ENCODE assay signal across 19 mouse cellular contexts in genomic region chr5:139602860-139603259, GRCm38 (mm10). TPM values are rescaled to one million over a fixed set of nuclear protein-coding genes. Genes with fewer than 3 reads are reported as not detected.
DNase-seq lines count a peak whose midpoint lies in the region; ATAC-seq lines count a peak whose summit lies in the region.
"Had no signal": no experiment of that assay in that cellular context is flagged by ENCODE, and none has a peak within 500 bp of the region (broad histone marks: within the 10 kb centered on the region; RNA-seq: fewer than 3 reads in every experiment).

No protein-coding gene starts in this region.

- peaks cover 78% of the 10 kb centered on the region for H3K27me3 ChIP-seq in kidney, embryonic 15.5 days

- DNase-seq in cerebellum, adult 9-10 months = peak; percentile 59
- no peak for DNase-seq in cerebellum, postnatal 4 days (ENCODE audit: low spot score in 2 of 2)
- peak; percentile 53 to 56 for DNase-seq in cerebellum, postnatal 10 days
- no peak for DNase-seq in cerebellum, adult 8-10 months
- DNase-seq in kidney, postnatal 4 days = no peak
- peak; percentile 54 to 65 for DNase-seq in cerebellum, postnatal 25 days
- DNase-seq: adrenal gland, adult 2 months; adrenal gland, postnatal 10 days; adrenal gland, postnatal 25 days had no signal

- H3K4me1 ChIP-seq in kidney, embryonic 15.5 days = peaks cover 51% of the 10 kb centered on the region

- peak overlapping the region; percentile 71; the same call in 1 of the 2 replicates for H3K27ac ChIP-seq in kidney, embryonic 15.5 days
- H3K27ac ChIP-seq: embryonic facial prominence, embryonic 13.5 days; embryonic facial prominence, embryonic 15.5 days; forebrain, embryonic 10.5 days; forebrain, embryonic 12.5 days had no signal

- no peak overlapping the region for H3K9ac ChIP-seq in kidney, embryonic 15.5 days
- H3K9ac ChIP-seq: embryonic facial prominence, embryonic 13.5 days; embryonic facial prominence, embryonic 15.5 days; forebrain, embryonic 12.5 days had no signal

- ATAC-seq in kidney, embryonic 15.5 days (replicated peaks; ENCODE audit: low FRiP score) = no peak
- no peak for ATAC-seq in frontal cortex, adult (ENCODE audit: low TSS enrichment)
- ATAC-seq: forebrain, embryonic 14.5 days; forebrain, embryonic 16.5 days had no signal

- no peak overlapping the region for H3K4me2 ChIP-seq in kidney, embryonic 15.5 days
- H3K4me2 ChIP-seq: embryonic facial prominence, embryonic 13.5 days; embryonic facial prominence, embryonic 15.5 days; forebrain, embryonic 12.5 days had no signal

- no peak overlapping the region for H3K4me3 ChIP-seq in kidney, embryonic 15.5 days (replicated peaks)
- H3K4me3 ChIP-seq: embryonic facial prominence, embryonic 13.5 days; embryonic facial prominence, embryonic 15.5 days; erythroblast, embryonic 14.5 days; forebrain, embryonic 10.5 days; forebrain, embryonic 12.5 days had no signal

- no peaks in the 10 kb centered on the region for H3K36me3 ChIP-seq in kidney, embryonic 15.5 days
- H3K36me3 ChIP-seq: embryonic facial prominence, embryonic 13.5 days; embryonic facial prominence, embryonic 15.5 days; forebrain, embryonic 10.5 days; forebrain, embryonic 12.5 days had no signal

- 73% methylated on average over 4 of the region's 4 CpGs for WGBS in kidney, embryonic 15.5 days

- no peaks in the 10 kb centered on the region for H3K9me3 ChIP-seq in kidney, embryonic 15.5 days (replicated peaks)
- H3K9me3 ChIP-seq: embryonic facial prominence, embryonic 13.5 days; embryonic facial prominence, embryonic 15.5 days; forebrain, embryonic 10.5 days; forebrain, embryonic 12.5 days had no signal

RNA-seq across cellular contexts. Expression of gene Uncx, which starts 59.6 kb away (rescaled TPM):
- polyA plus RNA-seq in kidney, embryonic 15.5 days (2015; fragmentation: Nextera tagmentation; extraction: Ambion mirVana) = 90.8 and 96.1 TPM in 2 replicates
- polyA plus RNA-seq: adrenal gland, adult 2 months; C2C12; erythroblast, embryonic 14.5 days had no signal

Comparison
In these comparisons a context has a peak if more than half of its experiments do, and no peak if none do; other contexts are left out.
1. DNase-seq: peak in cerebellum, adult 9-10 months (single experiment), cerebellum, postnatal 10 days (2 of 2) and cerebellum, postnatal 25 days (2 of 2); none in cerebellum, postnatal 4 days (0 of 2), cerebellum, adult 8-10 months (single experiment) and kidney, postnatal 4 days (0 of 2).